Mouse (Mus musculus) spleen, adult 12 weeks (tissue): ENCODE results near the gene Pparg.

Source experiments
- DNase-seq: peaks from one replicate; pipeline ENCODE4 v3.0.0; 2022; ENCODE audit warnings: low spot score

The Pparg gene

GRCm38 (mm10) chr6:115360776-115361605 lies at the start of gene Pparg:
Pparg (plus strand) TSS chr6:115360951.
- no peak for DNase-seq

- no peak for DNase-seq
Observed at GRCm38 (mm10) chr6:115312780-115313179, 48.0 kb upstream of the Pparg start.

- no peak for DNase-seq
Observed at GRCm38 (mm10) chr6:115313235-115313738, 47.5 kb upstream of the Pparg start.

- DNase-seq, result no peak
Observed at GRCm38 (mm10) chr6:115313910-115314309, 46.8 kb upstream of the Pparg start.

- DNase-seq, result no peak
Observed at GRCm38 (mm10) chr6:115315770-115316169, 45.0 kb upstream of the Pparg start.

- no peak for DNase-seq
Observed at GRCm38 (mm10) chr6:115316811-115317221, 43.9 kb upstream of the Pparg start.

GRCm38 (mm10) chr6:115318811-115319210 lies 41.9 kb upstream of the Pparg start:
- no peak for DNase-seq

GRCm38 (mm10) chr6:115319686-115320085 lies 41.1 kb upstream of the Pparg start:
- DNase-seq, result no peak

- no peak for DNase-seq
Observed at GRCm38 (mm10) chr6:115320927-115321714, 39.6 kb upstream of the Pparg start.

GRCm38 (mm10) chr6:115321883-115322351 lies 38.8 kb upstream of the Pparg start:
- no peak for DNase-seq

GRCm38 (mm10) chr6:115322956-115323355 lies 37.8 kb upstream of the Pparg start:
- no peak for DNase-seq

GRCm38 (mm10) chr6:115330964-115331363 lies 29.8 kb upstream of the Pparg start:
- no peak for DNase-seq

- no peak for DNase-seq
Observed at GRCm38 (mm10) chr6:115333099-115333694, 27.6 kb upstream of the Pparg start.

GRCm38 (mm10) chr6:115335536-115335935 lies 25.2 kb upstream of the Pparg start:
- DNase-seq, result no peak

- DNase-seq, result no peak
Observed at GRCm38 (mm10) chr6:115340084-115340483, 20.7 kb upstream of the Pparg start.

- DNase-seq, result no peak
Observed at GRCm38 (mm10) chr6:115343096-115343495, 17.7 kb upstream of the Pparg start.

- DNase-seq, result no peak
Observed at GRCm38 (mm10) chr6:115343570-115343969, 17.2 kb upstream of the Pparg start.

- no peak for DNase-seq
Observed at GRCm38 (mm10) chr6:115344101-115344500, 16.6 kb upstream of the Pparg start.

- DNase-seq, result no peak
Observed at GRCm38 (mm10) chr6:115344513-115344912, 16.2 kb upstream of the Pparg start.

- no peak for DNase-seq
Observed at GRCm38 (mm10) chr6:115345013-115345412, 15.7 kb upstream of the Pparg start.

GRCm38 (mm10) chr6:115349641-115350464 lies 10.9 kb upstream of the Pparg start:
- DNase-seq, result no peak
